Mouse (Mus musculus) heart, adult 2 months (tissue): ENCODE results near the gene Numb. TPM values are rescaled to one million over a fixed set of nuclear protein-coding genes. Genes with fewer than 3 reads are reported as not detected.

Experiments
- DNase-seq, 2 experiments: peaks; one replicate each; pipeline ENCODE4 v3.0.0; 2021
- H3K27ac ChIP-seq: fragments of 200-600 bp; 2 replicates; pipeline ENCODE4 v1.8.1; 2022
- H3K27me3 ChIP-seq: fragments of 200-500 bp; 2 replicates; pipeline ENCODE4 v1.6.1; 2012; ENCODE audit warnings: mild to moderate bottlenecking, low read length, inconsistent platforms, mixed read lengths; ENCODE audit not compliant: control insufficient read depth, insufficient read depth
- H3K36me3 ChIP-seq: fragments of 200-500 bp; 2 replicates; pipeline ENCODE4 v1.6.1; 2012; ENCODE audit warnings: low read length, inconsistent platforms; ENCODE audit not compliant: control insufficient read depth, insufficient read depth
- H3K4me1 ChIP-seq: fragments of 200-500 bp; 2 replicates; pipeline ENCODE4 v1.6.1; 2011; ENCODE audit warnings: low read length; ENCODE audit not compliant: control insufficient read depth, insufficient read depth
- H3K4me3 ChIP-seq: fragments of 200-600 bp; 2 replicates; pipeline ENCODE4 v1.8.1; 2022
- H3K79me2 ChIP-seq: fragments of 200-500 bp; replicated peaks from 2 replicates; pipeline ENCODE4 v1.6.1; 2012; ENCODE audit warnings: mild to moderate bottlenecking, inconsistent platforms, low read length, moderate library complexity, mixed read lengths; ENCODE audit not compliant: control insufficient read depth, insufficient read depth
- H3K9ac ChIP-seq: fragments of 200-500 bp; 2 replicates; pipeline ENCODE4 v1.6.1; 2012; ENCODE audit warnings: low read depth, mild to moderate bottlenecking, control low read depth, inconsistent platforms, low read length, mixed read lengths
- CTCF ChIP-seq: fragments of 200-600 bp; IDR thresholded peaks from 2 replicates; pipeline ENCODE4 v1.8.1; 2022; ENCODE audit warnings: antibody characterized with exemption, mild to moderate bottlenecking, moderate library complexity
- EP300 ChIP-seq: fragments of 200-500 bp; IDR thresholded peaks from 2 replicates; pipeline ENCODE4 v1.6.1; 2011; ENCODE audit warnings: low read depth, low read length, control low read depth; ENCODE audit not compliant: insufficient read depth
- POLR2A ChIP-seq: fragments of 200-500 bp; IDR thresholded peaks from 2 replicates; pipeline ENCODE4 v1.6.1; 2011; ENCODE audit warnings: mild to moderate bottlenecking, low read depth, low read length, control low read depth; ENCODE audit not compliant: insufficient read depth
- WGBS: fragments of 180-500 bp; shearing (Covaris S2); methylation state at CpG from one replicate; pipeline ENCODE4 v1.1.7; 2018; 5-methylcytosine and 5-hydroxymethylcytosine counted together
- intact Hi-C: fragments of 180-260 bp; cut with DNase I; formaldehyde crosslinking; loops from one replicate; pipeline ENCODE4 v1.15.1; 2025
- polyA plus RNA-seq: library from polyadenylated mRNA; depleted of rRNA; stranded (reverse); fragments of >200 nt; gene quantifications from 2 replicates; pipeline ENCODE4 v1.2.3, GENCODE M21; 2012
- total RNA-seq, 2 experiments: library from RNA; stranded (reverse); gene quantifications; 2 replicates each; pipeline ENCODE4 v1.2.3; 2021

Gene Numb
- total and polyA plus RNA-seq, 3 experiments = 31.1 to 32.3 (median 31.6) TPM

DNA sequence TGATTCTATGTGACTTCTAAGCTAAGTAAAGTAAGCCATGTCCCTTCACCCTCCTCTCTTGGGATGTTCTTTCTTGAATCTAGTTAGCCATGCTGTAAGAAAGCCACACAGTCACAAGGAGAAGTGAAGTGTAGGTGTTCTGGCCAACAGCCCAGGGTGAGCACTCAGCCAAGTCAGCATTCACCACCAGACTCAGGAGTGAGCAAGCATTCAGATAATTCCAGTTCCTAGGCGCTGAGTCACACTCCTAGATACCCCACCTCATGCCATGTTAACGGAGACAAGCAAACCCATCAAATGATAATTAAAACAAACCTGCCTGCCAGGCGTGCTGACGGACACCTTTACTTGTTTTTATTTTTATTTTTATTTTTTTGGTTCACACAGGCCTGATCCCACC is 47.1 kb downstream of the Numb start:
- TF ChIP-seq CTCF (no peak), EP300 (no peak), POLR2A (no peak)
- no peak overlapping the region for H3K4me3 ChIP-seq
- H3K9ac ChIP-seq = no peak overlapping the region
- 56% methylated on average over 4 of the region's 4 CpGs for WGBS
- H3K4me1 ChIP-seq = peaks cover 4% of the 10 kb centered on the region
- H3K36me3 ChIP-seq = peaks cover 7% of the 10 kb centered on the region
- intact Hi-C loops = no loop called here
- no peak overlapping the region for H3K27ac ChIP-seq
- no peaks in the 10 kb centered on the region; the same call in 1 of the 2 replicates for H3K79me2 ChIP-seq
- DNase-seq = peak in 1 of 2 experiments; percentile 57
- no peaks in the 10 kb centered on the region for H3K27me3 ChIP-seq

DNA sequence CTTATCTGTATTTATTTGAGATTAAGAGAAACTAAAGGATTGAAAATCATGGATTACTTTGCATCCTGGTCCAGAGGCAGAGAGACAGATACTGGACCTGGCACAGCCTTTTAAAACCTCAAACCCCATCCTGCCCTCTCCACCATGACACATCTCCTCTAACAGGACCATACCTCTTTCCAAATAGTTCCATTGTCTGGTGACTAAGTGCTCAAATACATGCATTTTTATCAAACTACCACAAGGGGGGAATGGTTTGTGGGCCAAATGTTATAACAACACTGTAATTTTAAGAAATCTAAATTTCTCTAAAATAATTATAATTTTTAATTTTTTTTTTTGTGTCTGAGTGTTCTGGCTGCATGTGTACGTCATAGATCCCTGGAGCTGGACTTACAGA is 57.2 kb downstream of the Numb start:
- TF ChIP-seq CTCF (no peak), POLR2A (no peak), EP300 (no peak)
- H3K4me3 ChIP-seq = no peak overlapping the region
- no peak overlapping the region for H3K9ac ChIP-seq
- H3K27me3 ChIP-seq = no peaks in the 10 kb centered on the region
- 93% methylated on average over 1 of the region's 1 CpGs for WGBS
- DNase-seq = no peak
- no peaks in the 10 kb centered on the region for H3K36me3 ChIP-seq
- no peaks in the 10 kb centered on the region for H3K79me2 ChIP-seq
- no peak overlapping the region for H3K27ac ChIP-seq
- H3K4me1 ChIP-seq = no peaks in the 10 kb centered on the region; the same call in 1 of the 2 replicates
- intact Hi-C loops = no loop called here

DNA sequence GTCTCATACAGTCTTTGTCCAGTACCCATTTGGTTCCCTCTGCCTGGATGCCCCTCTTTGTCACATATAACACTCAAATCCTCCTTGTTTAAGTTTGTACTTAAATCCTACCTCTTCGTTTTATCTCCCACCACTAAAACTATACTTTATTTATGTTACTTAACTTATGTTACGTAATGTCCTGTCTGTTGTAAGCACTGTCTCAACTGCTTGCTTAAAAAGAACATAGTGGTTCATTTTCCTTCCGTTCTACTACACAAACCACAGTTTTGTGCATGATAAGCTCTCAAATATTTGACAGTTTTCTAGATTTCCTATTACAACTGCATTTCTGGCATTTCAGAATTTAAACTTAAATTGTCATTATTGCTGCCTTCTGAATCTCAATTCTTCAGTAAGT is 59.9 kb downstream of the Numb start:
- no peak for TF ChIP-seq POLR2A
- no peak for TF ChIP-seq EP300
- TF ChIP-seq CTCF = no peak
- DNase-seq = no peak
- WGBS = 82% methylated on average over 3 of the region's 3 CpGs
- Histone ChIP-seq H3K27me3 (no peaks in the 10 kb centered on the region), H3K27ac (no peak overlapping the region), H3K4me1 (no peaks in the 10 kb centered on the region; the same call in 1 of the 2 replicates), H3K79me2 (no peaks in the 10 kb centered on the region), H3K36me3 (no peaks in the 10 kb centered on the region), H3K9ac (no peak overlapping the region), H3K4me3 (no peak overlapping the region)
- intact Hi-C loops = no loop called here

DNA sequence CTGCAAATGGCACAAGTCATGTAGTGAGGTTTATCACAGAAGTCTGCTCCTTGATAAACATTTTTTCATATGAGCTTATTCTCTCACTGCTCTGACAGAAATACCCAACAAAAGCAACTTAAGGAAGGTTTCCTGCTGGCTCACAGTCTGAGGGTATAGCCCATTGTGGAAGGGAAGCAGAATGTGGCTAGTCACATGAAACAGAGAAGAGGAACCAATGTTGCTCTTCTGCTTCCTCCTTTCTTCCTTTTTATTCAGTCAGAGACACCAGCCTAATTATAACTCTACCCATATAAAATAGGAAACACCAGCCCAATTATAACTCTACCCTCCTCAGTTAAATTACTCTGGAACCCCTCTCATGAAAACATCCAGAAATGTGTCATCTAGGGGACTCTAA is 61.0 kb downstream of the Numb start:
- no peak overlapping the region for H3K9ac ChIP-seq
- no peak for DNase-seq
- no peaks in the 10 kb centered on the region for H3K79me2 ChIP-seq
- no peak overlapping the region for H3K27ac ChIP-seq
- H3K4me3 ChIP-seq = no peak overlapping the region
- TF ChIP-seq POLR2A (no peak), CTCF (no peak), EP300 (no peak)
- H3K4me1 ChIP-seq = no peaks in the 10 kb centered on the region; the same call in 1 of the 2 replicates
- no peaks in the 10 kb centered on the region for H3K36me3 ChIP-seq
- intact Hi-C loops = no loop called here
- no peaks in the 10 kb centered on the region for H3K27me3 ChIP-seq

DNA sequence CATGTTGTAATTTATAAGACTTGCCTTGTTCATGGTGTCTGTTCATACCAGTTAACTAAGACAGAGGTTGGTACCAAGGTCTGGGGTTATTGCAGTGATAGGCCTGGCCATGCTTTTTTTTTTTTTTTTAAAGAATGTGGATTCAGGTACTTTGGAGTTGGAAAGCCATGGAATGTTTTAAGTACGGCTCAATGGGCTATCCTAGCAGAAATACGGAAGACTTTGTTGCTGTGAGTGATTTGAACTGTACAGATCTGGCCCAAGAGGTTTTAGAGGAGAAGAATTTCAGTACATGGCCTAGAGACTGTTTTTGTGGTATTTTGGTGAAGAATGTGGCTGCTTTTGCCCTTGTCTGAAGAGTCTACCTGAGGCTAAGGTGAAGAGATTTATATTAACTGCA is 63.7 kb downstream of the Numb start:
- TF ChIP-seq CTCF = no peak
- no peak for TF ChIP-seq POLR2A
- TF ChIP-seq EP300 = no peak
- Histone ChIP-seq H3K27me3 (no peaks in the 10 kb centered on the region), H3K27ac (no peak overlapping the region), H3K9ac (no peak overlapping the region), H3K79me2 (no peaks in the 10 kb centered on the region), H3K4me1 (no peaks in the 10 kb centered on the region; the same call in 1 of the 2 replicates), H3K4me3 (no peak overlapping the region), H3K36me3 (no peaks in the 10 kb centered on the region)
- intact Hi-C loops = no loop called here
- WGBS = 93% methylated on average over 2 of the region's 2 CpGs
- no peak for DNase-seq

DNA sequence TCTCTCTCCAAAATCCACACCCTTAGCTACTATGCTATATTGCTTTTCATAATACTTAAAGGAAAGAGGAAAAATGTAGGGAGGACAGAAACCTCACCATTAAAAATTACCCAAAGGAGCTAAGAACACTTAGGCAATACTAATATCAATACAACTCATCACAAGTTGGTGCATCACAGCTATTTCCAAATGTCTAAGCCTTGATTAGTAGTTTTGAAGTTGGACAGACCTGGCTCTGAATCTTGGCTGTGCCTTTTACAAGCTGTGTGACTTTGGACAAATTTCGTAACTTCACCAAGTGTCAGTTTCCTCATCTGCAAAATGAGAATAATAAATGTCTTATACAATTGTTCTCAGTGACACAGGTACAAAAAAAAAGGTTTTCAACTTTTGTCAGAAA is 66.5 kb downstream of the Numb start:
- Histone ChIP-seq H3K27me3 (no peaks in the 10 kb centered on the region), H3K4me3 (no peak overlapping the region), H3K27ac (no peak overlapping the region), H3K36me3 (peaks cover 2% of the 10 kb centered on the region; the same call in 1 of the 2 replicates), H3K9ac (no peak overlapping the region), H3K4me1 (peaks cover 1% of the 10 kb centered on the region; the same call in 1 of the 2 replicates), H3K79me2 (no peaks in the 10 kb centered on the region; the same call in 1 of the 2 replicates)
- no peak for DNase-seq
- intact Hi-C loops = no loop called here
- WGBS = 73% methylated on average over 1 of the region's 1 CpGs
- TF ChIP-seq POLR2A (no peak), EP300 (no peak), CTCF (no peak)
